In genomic region chr6:114714654-114715053, GRCm38 (mm10) we compare ENCODE assay signal across 12 mouse cellular contexts.
A peak's percentile ranks its signal among the peaks of the same experiment; 100 is the strongest.
DNase-seq lines count a peak whose midpoint lies in the region; ATAC-seq and TF ChIP-seq lines count a peak whose summit lies in the region.
"Had no signal": no experiment of that assay in that cellular context is flagged by ENCODE, and none has a peak within 500 bp of the region (broad histone marks: within the 10 kb centered on the region; RNA-seq: fewer than 3 reads in every experiment).

No protein-coding gene starts in this region.

- no peak for DNase-seq in lung, embryonic 14.5 days
- no peak for DNase-seq in lung, postnatal 10 days
- peak; percentile 52 for DNase-seq in midbrain, postnatal 0 days (ENCODE audit: low spot score)
- DNase-seq in urinary bladder, postnatal 4 days (ENCODE audit: low spot score in 2 of 2), result no peak
- no peak for DNase-seq in kidney, postnatal 10 days
- DNase-seq: adrenal gland, postnatal 25 days; kidney, adult 2 months; lung, postnatal 36 days; right cerebral cortex, adult 18-20 months had no signal

- TF ChIP-seq CTCF in lung, embryonic 14.5 days (IDR thresholded peaks at IDR 0.05; ENCODE audit: low read depth), result no peak
- no peak for TF ChIP-seq CTCF in midbrain, postnatal 0 days (IDR thresholded peaks at IDR 0.05)

- H3K36me3 ChIP-seq in lung, embryonic 14.5 days (ENCODE audit: insufficient read depth), result no peaks in the 10 kb centered on the region
- H3K36me3 ChIP-seq in forebrain, embryonic 13.5 days (ENCODE audit: poor library complexity, severe bottlenecking), result no peaks in the 10 kb centered on the region
- H3K36me3 ChIP-seq in hindbrain, embryonic 16.5 days (ENCODE audit: control insufficient read depth, insufficient read depth, low read length), result no peaks in the 10 kb centered on the region
- no peaks in the 10 kb centered on the region for H3K36me3 ChIP-seq in midbrain, postnatal 0 days (ENCODE audit: insufficient read depth, low read length)

- H3K9me3 ChIP-seq in lung, embryonic 14.5 days (ENCODE audit: low read depth, low read length), result no peaks in the 10 kb centered on the region
- no peaks in the 10 kb centered on the region for H3K9me3 ChIP-seq in forebrain, embryonic 13.5 days (replicated peaks)
- no peaks in the 10 kb centered on the region for H3K9me3 ChIP-seq in hindbrain, embryonic 16.5 days (ENCODE audit: control insufficient read depth, low read length)
- no peaks in the 10 kb centered on the region for H3K9me3 ChIP-seq in midbrain, postnatal 0 days (ENCODE audit: low read length)

- no peak for ATAC-seq in lung, embryonic 14.5 days (ENCODE audit: insufficient read depth)
- ATAC-seq in forebrain, embryonic 13.5 days, result 0 out of 2 replicates have a peak, but pooled peaks have one; percentile 33
- ATAC-seq in hindbrain, embryonic 16.5 days, result peak; percentile 13; the same call in 1 of the 2 replicates
- ATAC-seq in midbrain, postnatal 0 days (ENCODE audit: low FRiP score), result no peak

- peaks cover 28% of the 10 kb centered on the region for H3K4me1 ChIP-seq in lung, embryonic 14.5 days (ENCODE audit: insufficient read depth)
- H3K4me1 ChIP-seq in forebrain, embryonic 13.5 days, result peaks cover 39% of the 10 kb centered on the region
- H3K4me1 ChIP-seq in hindbrain, embryonic 16.5 days (ENCODE audit: control insufficient read depth, insufficient read depth, low read depth, low read length), result peaks cover 20% of the 10 kb centered on the region
- peaks cover 5% of the 10 kb centered on the region; the same call in 1 of the 2 replicates for H3K4me1 ChIP-seq in midbrain, postnatal 0 days (ENCODE audit: insufficient read depth, low read length)

- no peaks in the 10 kb centered on the region for H3K27me3 ChIP-seq in lung, embryonic 14.5 days (ENCODE audit: insufficient read depth, low read length)
- no peaks in the 10 kb centered on the region for H3K27me3 ChIP-seq in forebrain, embryonic 13.5 days
- no peaks in the 10 kb centered on the region for H3K27me3 ChIP-seq in hindbrain, embryonic 16.5 days (replicated peaks; ENCODE audit: control insufficient read depth, insufficient read depth, low read length)
- no peaks in the 10 kb centered on the region for H3K27me3 ChIP-seq in midbrain, postnatal 0 days (ENCODE audit: insufficient read depth, low read length)

- WGBS in lung, embryonic 14.5 days, result 33% methylated on average over 5 of the region's 5 CpGs
- 7% methylated on average over 5 of the region's 5 CpGs for WGBS in forebrain, embryonic 13.5 days
- 15% methylated on average over 5 of the region's 5 CpGs for WGBS in hindbrain, embryonic 16.5 days
- 16% methylated on average over 5 of the region's 5 CpGs for WGBS in midbrain, postnatal 0 days

- peak overlapping the region; percentile 67 for H3K27ac ChIP-seq in lung, embryonic 14.5 days (ENCODE audit: low read depth)
- H3K27ac ChIP-seq in forebrain, embryonic 13.5 days, result 0 out of 2 replicates have a peak overlapping the region, but pooled peaks have one; percentile 1
- H3K27ac ChIP-seq in hindbrain, embryonic 16.5 days (ENCODE audit: low read depth, low read length), result peak overlapping the region; percentile 37; the same call in 1 of the 2 replicates
- 0 out of 2 replicates have a peak overlapping the region, but pooled peaks have one; percentile 4 for H3K27ac ChIP-seq in midbrain, postnatal 0 days (ENCODE audit: low read depth, low read length)
- H3K27ac ChIP-seq: liver, embryonic 14.5 days had no signal

- no peak overlapping the region for H3K9ac ChIP-seq in lung, embryonic 14.5 days
- no peak overlapping the region for H3K9ac ChIP-seq in forebrain, embryonic 13.5 days
- H3K9ac ChIP-seq in hindbrain, embryonic 16.5 days (ENCODE audit: low read depth, low read length), result no peak overlapping the region
- H3K9ac ChIP-seq in midbrain, postnatal 0 days (replicated peaks; ENCODE audit: low read length, poor library complexity, severe bottlenecking), result no peak overlapping the region
- H3K9ac ChIP-seq: liver, embryonic 14.5 days had no signal

- H3K4me3 ChIP-seq in lung, embryonic 14.5 days (ENCODE audit: low read depth, low read length), result no peak overlapping the region
- no peak overlapping the region for H3K4me3 ChIP-seq in forebrain, embryonic 13.5 days
- H3K4me3 ChIP-seq in hindbrain, embryonic 16.5 days (ENCODE audit: low read length), result no peak overlapping the region
- no peak overlapping the region for H3K4me3 ChIP-seq in midbrain, postnatal 0 days (ENCODE audit: low read depth, low read length)

- no peak overlapping the region for H3K4me2 ChIP-seq in lung, embryonic 14.5 days
- no peak overlapping the region for H3K4me2 ChIP-seq in forebrain, embryonic 13.5 days
- no peak overlapping the region for H3K4me2 ChIP-seq in hindbrain, embryonic 16.5 days (ENCODE audit: low read length)
- no peak overlapping the region for H3K4me2 ChIP-seq in midbrain, postnatal 0 days (ENCODE audit: low read depth, low read length, poor library complexity, severe bottlenecking)

Comparison
In these comparisons a context has a peak if more than half of its experiments do, and no peak if none do; other contexts are left out.
1. ATAC-seq: peak in forebrain, embryonic 13.5 days (single experiment) and hindbrain, embryonic 16.5 days (single experiment); none in lung, embryonic 14.5 days (single experiment) and midbrain, postnatal 0 days (single experiment).
2. H3K27ac ChIP-seq: peak in every context shown above with its lines; median percentile 67 in lung, embryonic 14.5 days; 37 in hindbrain, embryonic 16.5 days; 4 in midbrain, postnatal 0 days; 1 in forebrain, embryonic 13.5 days.